Mouse (Mus musculus) ES-Bruce4 (cell line): ENCODE results near the gene C1qtnf1.

Source experiments
- CTCF ChIP-seq: IDR thresholded peaks from one replicate; pipeline ENCODE4 v1.8.1; 2011; ENCODE audit warnings: low read depth, low read length
- EP300 ChIP-seq: IDR thresholded peaks from 2 replicates; pipeline ENCODE4 v1.6.1; 2011; ENCODE audit warnings: low read depth, low read length; ENCODE audit not compliant: insufficient read depth
- POLR2A ChIP-seq: IDR thresholded peaks from one replicate; pipeline ENCODE4 v1.8.1; 2011; ENCODE audit warnings: low read length; ENCODE audit not compliant: insufficient read depth

DNA sequence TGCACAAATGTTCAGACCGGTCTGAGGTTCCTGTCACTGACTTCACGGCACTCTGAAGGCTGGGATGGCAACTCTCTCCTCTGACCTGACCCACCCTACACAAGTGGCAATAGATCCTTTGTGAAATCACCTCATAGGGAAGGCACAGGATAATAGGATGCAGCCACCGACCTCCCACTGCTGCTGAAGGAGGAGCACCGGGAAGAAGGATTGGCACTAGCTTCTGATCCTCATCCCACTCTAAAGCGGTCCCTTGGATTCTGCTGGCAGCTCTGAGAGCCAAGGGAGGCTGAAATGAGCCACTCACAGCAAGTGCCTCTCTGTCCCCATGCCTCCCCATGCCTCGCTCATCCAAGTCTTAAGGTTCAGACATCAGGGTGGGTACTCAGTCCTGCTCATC is 33.5 kb upstream of the C1qtnf1 start:
- TF ChIP-seq EP300 (no peak), CTCF (no peak), POLR2A (no peak)
